Mouse (Mus musculus) liver, embryonic 14.5 days (tissue): ENCODE results near the gene Gm6034.
"Not testable (repeated sequence)": the region's sequence is repeated elsewhere in the genome, so short reads cannot be mapped to it uniquely, and the experiment has no call there.

ENCODE experiments used
- CTCF ChIP-seq: IDR thresholded peaks from 2 replicates; pipeline ENCODE4 v1.5.1; 2016; ENCODE audit warnings: antibody characterized with exemption, low read depth, control low read depth
- EP300 ChIP-seq: IDR thresholded peaks from 2 replicates; pipeline ENCODE4 v1.6.1; 2016; ENCODE audit warnings: antibody characterized with exemption, low read depth

GRCm38 (mm10) chr17:36035010-36035638, 7.6 kb upstream of the Gm6034 start:
- not testable (repeated sequence) for TF ChIP-seq EP300
- peak; percentile 72 for TF ChIP-seq CTCF
